Mouse (Mus musculus) C2C12 (cell line): ENCODE measurements around the gene Itgb2.

Experiments used
- CEBPB ChIP-seq: IDR thresholded peaks from one replicate; pipeline ENCODE4 v1.6.1; 2011; ENCODE audit warnings: low read depth, mild to moderate bottlenecking, control low read depth, moderate library complexity
- CTCF ChIP-seq: IDR thresholded peaks from one replicate; pipeline ENCODE4 v1.5.1; 2011; ENCODE audit not compliant: control insufficient read depth, insufficient read depth, insufficient read length
- MYOD1 ChIP-seq: IDR thresholded peaks from one replicate; pipeline ENCODE4 v1.6.1; 2011; ENCODE audit warnings: low read depth; ENCODE audit not compliant: control insufficient read depth, insufficient read length

GRCm38 (mm10) chr10:77522021-77522731 lies 7.9 kb upstream of the Itgb2 start:
- TF ChIP-seq MYOD1 (no peak), CTCF (no peak), CEBPB (no peak)
